Mouse (Mus musculus) left cerebral cortex, adult 2 months (tissue): Measurements from ENCODE around the gene Crb2. TPM values are rescaled to one million over a fixed set of nuclear protein-coding genes. Genes with fewer than 3 reads are reported as not detected.

ENCODE experiments used
- DNase-seq, 2 experiments: peaks; one replicate each; pipeline ENCODE4 v3.0.0; 2021 to 2022; ENCODE audit warnings: low spot score in 2 of 2, mixed read lengths in 1 of 2; ENCODE audit errors: extremely low spot score in 1 of 2
- H3K27ac ChIP-seq: fragments of 200-600 bp; 2 replicates; pipeline ENCODE4 v1.8.1; 2022
- H3K4me3 ChIP-seq: fragments of 200-600 bp; 2 replicates; pipeline ENCODE4 v1.8.1; 2022
- CTCF ChIP-seq: fragments of 200-600 bp; IDR thresholded peaks from 2 replicates; pipeline ENCODE4 v1.8.1; 2022; ENCODE audit warnings: antibody characterized with exemption, mild to moderate bottlenecking, moderate library complexity
- intact Hi-C: fragments of 180-260 bp; cut with DNase I; formaldehyde crosslinking; loops from one replicate; pipeline ENCODE4 v1.15.1; 2025
- long read RNA-seq, 2 experiments: library from polyadenylated mRNA; stranded (forward); transcript quantifications; one replicate each; pipeline ENCODE4 v2.0.0; 2021; ENCODE audit warnings: borderline mapping rate in 2 of 2
- total RNA-seq, 2 experiments: library from RNA; stranded (reverse); gene quantifications; 2 replicates each; pipeline ENCODE4 v1.2.3; 2021

The Crb2 gene
- 1 to 10 TPM; 2.9 to 4.4 TPM for total RNA-seq
- long read RNA-seq, experiment 1, full-length matches to known transcripts, result 2 of 10 reads
- long read RNA-seq, experiment 1, partial matches to known transcripts, result 4 of 10 reads
- long read RNA-seq, experiment 1, other reads (novel, unspliced or antisense), result 4 of 10 reads
- long read RNA-seq, experiment 2, partial matches to known transcripts, result 6 of 7 reads
- long read RNA-seq, experiment 2, other reads (novel, unspliced or antisense), result 1 of 7 reads

- Histone ChIP-seq H3K4me3 (no peak within 1 kb of the TSS), H3K27ac (no peak within 1 kb of the TSS)
- TF ChIP-seq CTCF, result no peak
- DNase-seq, result no peak
- intact Hi-C loops, result no loop called here
Observed at GRCm38 (mm10) chr2:37776016-37776415, at the start of gene Crb2. TSS of gene Crb2 (plus strand) at chr2:37776249.

- TF ChIP-seq CTCF, result no peak
- H3K27ac ChIP-seq, result no peak overlapping the region
- no peak for DNase-seq
- H3K4me3 ChIP-seq, result no peak overlapping the region
- intact Hi-C loops, result no loop called here
Observed at GRCm38 (mm10) chr2:37731241-37731801, 44.7 kb upstream of the Crb2 start.

GRCm38 (mm10) chr2:37734979-37735806 is 40.9 kb upstream of the Crb2 start:
- TF ChIP-seq CTCF, result no peak
- H3K4me3 ChIP-seq, result no peak overlapping the region
- intact Hi-C loops, result no loop called here
- peak overlapping the region; percentile 68 for H3K27ac ChIP-seq
- peak in 1 of 2 experiments; percentile 35 for DNase-seq

GRCm38 (mm10) chr2:37735807-37736188 is 40.3 kb upstream of the Crb2 start:
- DNase-seq, result no peak
- peak overlapping the region; percentile 68 for H3K27ac ChIP-seq
- intact Hi-C loops, result no loop called here
- TF ChIP-seq CTCF, result no peak
- no peak overlapping the region for H3K4me3 ChIP-seq

- intact Hi-C loops, result no loop called here
- TF ChIP-seq CTCF, result no peak
- Histone ChIP-seq H3K27ac (peak overlapping the region; percentile 84), H3K4me3 (no peak overlapping the region)
- DNase-seq, result no peak
Observed at GRCm38 (mm10) chr2:37741806-37742554, 34.1 kb upstream of the Crb2 start.

GRCm38 (mm10) chr2:37744773-37745395 is 31.2 kb upstream of the Crb2 start:
- Histone ChIP-seq H3K4me3 (no peak overlapping the region), H3K27ac (peak overlapping the region; percentile 60)
- intact Hi-C loops, result loop anchor here (2.0 kb wide), 1 partner anchor 20 kb away; no protein-coding TSS in a partner anchor
- no peak for TF ChIP-seq CTCF
- DNase-seq, result peak in 1 of 2 experiments; percentile 50

- DNase-seq, result no peak
- TF ChIP-seq CTCF, result no peak
- intact Hi-C loops, result no loop called here
- Histone ChIP-seq H3K4me3 (no peak overlapping the region), H3K27ac (no peak overlapping the region)
Observed at GRCm38 (mm10) chr2:37746293-37747049, 29.6 kb upstream of the Crb2 start.

GRCm38 (mm10) chr2:37747909-37748308 is 28.1 kb upstream of the Crb2 start:
- intact Hi-C loops, result no loop called here
- DNase-seq, result no peak
- Histone ChIP-seq H3K4me3 (no peak overlapping the region), H3K27ac (peak overlapping the region; percentile 69)
- TF ChIP-seq CTCF, result no peak

- no peak for TF ChIP-seq CTCF
- H3K27ac ChIP-seq, result peak overlapping the region; percentile 69
- no peak for DNase-seq
- intact Hi-C loops, result no loop called here
- no peak overlapping the region for H3K4me3 ChIP-seq
Observed at GRCm38 (mm10) chr2:37748442-37749066, 27.5 kb upstream of the Crb2 start.

- no peak for DNase-seq
- Histone ChIP-seq H3K4me3 (no peak overlapping the region), H3K27ac (no peak overlapping the region)
- intact Hi-C loops, result no loop called here
- TF ChIP-seq CTCF, result no peak
Observed at GRCm38 (mm10) chr2:37749323-37749722, 26.7 kb upstream of the Crb2 start.
